Mouse (Mus musculus): ENCODE data around the gene Olfr644.

Olfr644 gene

GRCm38 (mm10) chr7:104071769-104072168, at the start of gene Olfr644:
Gene Olfr644 (minus strand): TSS chr7:104071869.
- DNase-seq (ENCODE audit: extremely low spot score, low spot score), result no peak

- no peak for DNase-seq (ENCODE audit: extremely low spot score, low spot score)
Observed at GRCm38 (mm10) chr7:104104757-104104972, 33.0 kb upstream of the Olfr644 start, which contains the start of gene Olfr646. Gene Olfr646 (plus strand): TSS chr7:104104873.

GRCm38 (mm10) chr7:104103913-104104756, 32.5 kb upstream of the Olfr644 start:
- no peak for DNase-seq (ENCODE audit: extremely low spot score, low spot score)

- DNase-seq (ENCODE audit: extremely low spot score, low spot score), result no peak
Observed at GRCm38 (mm10) chr7:104085365-104085764, 13.7 kb upstream of the Olfr644 start, which contains the start of gene Olfr645. Gene Olfr645 (minus strand): TSS chr7:104085465.

- no peak for DNase-seq (ENCODE audit: extremely low spot score, low spot score)
Observed at GRCm38 (mm10) chr7:104061345-104061744, 10.3 kb downstream of the Olfr644 start, which contains the start of gene 4930516K23Rik. Gene 4930516K23Rik (minus strand): TSS chr7:104061445.

GRCm38 (mm10) chr7:104059215-104059614, 12.5 kb downstream of the Olfr644 start:
- no peak for DNase-seq (ENCODE audit: extremely low spot score, low spot score)

- DNase-seq (ENCODE audit: extremely low spot score, low spot score), result no peak
Observed at GRCm38 (mm10) chr7:104052566-104052965, 19.1 kb downstream of the Olfr644 start, which contains the start of gene Olfr642. Gene Olfr642 (minus strand): TSS chr7:104052666.

GRCm38 (mm10) chr7:104050745-104051144, 20.9 kb downstream of the Olfr644 start:
- DNase-seq (ENCODE audit: extremely low spot score, low spot score), result no peak

- no peak for DNase-seq (ENCODE audit: extremely low spot score, low spot score)
Observed at GRCm38 (mm10) chr7:104035145-104035544, 36.5 kb downstream of the Olfr644 start, which contains the start of gene Olfr641. Gene Olfr641 (plus strand): TSS chr7:104035445.

GRCm38 (mm10) chr7:104026978-104027377, 44.7 kb downstream of the Olfr644 start:
- DNase-seq (ENCODE audit: extremely low spot score, low spot score), result no peak

GRCm38 (mm10) chr7:104025473-104025872, 46.2 kb downstream of the Olfr644 start, which contains the start of gene Olfr640:
Gene Olfr640 (minus strand): TSS chr7:104025573.
- no peak for DNase-seq (ENCODE audit: extremely low spot score, low spot score)

- DNase-seq (ENCODE audit: extremely low spot score, low spot score), result no peak
Observed at GRCm38 (mm10) chr7:104021651-104022050, 50.0 kb downstream of the Olfr644 start.

GRCm38 (mm10) chr7:104018953-104019352, 52.7 kb downstream of the Olfr644 start:
- DNase-seq (ENCODE audit: extremely low spot score, low spot score), result no peak

- no peak for DNase-seq (ENCODE audit: extremely low spot score, low spot score)
Observed at GRCm38 (mm10) chr7:104017203-104017602, 54.5 kb downstream of the Olfr644 start, which contains the start of gene Olfr639. Gene Olfr639 (minus strand): TSS chr7:104017303.

Data from neural tube, embryonic 10.5 days (tissue).